Mouse (Mus musculus): ENCODE data around the gene Cactin. TPM values are rescaled to one million over a fixed set of nuclear protein-coding genes. Genes with fewer than 3 reads are reported as not detected.
A peak's percentile ranks its signal among the peaks of the same experiment; 100 is the strongest.

The Cactin gene
- polyA plus RNA-seq, 1 experiment from 2014 or later, result 26.7 TPM

GRCm38 (mm10) chr10:81306837-81307682 is 13.8 kb upstream of the Cactin start:
- 90% methylated on average over 21 of the region's 21 CpGs for WGBS
- Histone ChIP-seq H3K27me3 (ENCODE audit: control insufficient read depth, insufficient read depth, low read length) (no peaks in the 10 kb centered on the region), H3K4me3 (replicated peaks; ENCODE audit: low read length) (no peak overlapping the region), H3K4me1 (ENCODE audit: control insufficient read depth, insufficient read depth, low read length) (peaks cover 22% of the 10 kb centered on the region), H3K9me3 (replicated peaks; ENCODE audit: control insufficient read depth, low read length) (no peaks in the 10 kb centered on the region), H3K27ac (ENCODE audit: low read length) (no peak overlapping the region), H3K9ac (ENCODE audit: low read length) (no peak overlapping the region), H3K36me3 (ENCODE audit: control insufficient read depth, insufficient read depth, low read length) (peaks cover 26% of the 10 kb centered on the region), H3K4me2 (ENCODE audit: low read depth, low read length) (no peak overlapping the region)
- no peak for ATAC-seq (ENCODE audit: insufficient read depth, low FRiP score)

- no peak overlapping the region for H3K4me2 ChIP-seq (ENCODE audit: low read depth, low read length)
- no peaks in the 10 kb centered on the region for H3K27me3 ChIP-seq (ENCODE audit: control insufficient read depth, insufficient read depth, low read length)
- peaks cover 4% of the 10 kb centered on the region; the same call in 1 of the 2 replicates for H3K4me1 ChIP-seq (ENCODE audit: control insufficient read depth, insufficient read depth, low read length)
- no peak overlapping the region for H3K9ac ChIP-seq (ENCODE audit: low read length)
- no peaks in the 10 kb centered on the region for H3K9me3 ChIP-seq (replicated peaks; ENCODE audit: control insufficient read depth, low read length)
- ATAC-seq (ENCODE audit: insufficient read depth, low FRiP score), result no peak
- H3K36me3 ChIP-seq (ENCODE audit: control insufficient read depth, insufficient read depth, low read length), result peaks cover 31% of the 10 kb centered on the region
- WGBS, result 84% methylated on average over 5 of the region's 5 CpGs
- no peak overlapping the region for H3K4me3 ChIP-seq (replicated peaks; ENCODE audit: low read length)
- H3K27ac ChIP-seq (ENCODE audit: low read length), result no peak overlapping the region
Observed at GRCm38 (mm10) chr10:81309571-81309970, 11.3 kb upstream of the Cactin start.

GRCm38 (mm10) chr10:81313581-81313980 is 7.3 kb upstream of the Cactin start:
- Histone ChIP-seq H3K4me1 (ENCODE audit: control insufficient read depth, insufficient read depth, low read length) (peaks cover 18% of the 10 kb centered on the region), H3K36me3 (ENCODE audit: control insufficient read depth, insufficient read depth, low read length) (peaks cover 24% of the 10 kb centered on the region), H3K9me3 (replicated peaks; ENCODE audit: control insufficient read depth, low read length) (no peaks in the 10 kb centered on the region), H3K9ac (ENCODE audit: low read length) (no peak overlapping the region), H3K27ac (ENCODE audit: low read length) (no peak overlapping the region), H3K4me2 (ENCODE audit: low read depth, low read length) (no peak overlapping the region), H3K4me3 (replicated peaks; ENCODE audit: low read length) (no peak overlapping the region), H3K27me3 (ENCODE audit: control insufficient read depth, insufficient read depth, low read length) (no peaks in the 10 kb centered on the region)
- WGBS, result 90% methylated on average over 13 of the region's 13 CpGs
- no peak for ATAC-seq (ENCODE audit: insufficient read depth, low FRiP score)

- ATAC-seq (ENCODE audit: insufficient read depth, low FRiP score), result no peak
- H3K9me3 ChIP-seq (replicated peaks; ENCODE audit: control insufficient read depth, low read length), result no peaks in the 10 kb centered on the region
- H3K4me2 ChIP-seq (ENCODE audit: low read depth, low read length), result no peak overlapping the region
- WGBS, result 78% methylated on average over 7 of the region's 7 CpGs
- H3K27me3 ChIP-seq (ENCODE audit: control insufficient read depth, insufficient read depth, low read length), result no peaks in the 10 kb centered on the region
- peaks cover 22% of the 10 kb centered on the region for H3K4me1 ChIP-seq (ENCODE audit: control insufficient read depth, insufficient read depth, low read length)
- no peak overlapping the region for H3K27ac ChIP-seq (ENCODE audit: low read length)
- H3K4me3 ChIP-seq (replicated peaks; ENCODE audit: low read length), result no peak overlapping the region
- no peak overlapping the region for H3K9ac ChIP-seq (ENCODE audit: low read length)
- H3K36me3 ChIP-seq (ENCODE audit: control insufficient read depth, insufficient read depth, low read length), result peaks cover 17% of the 10 kb centered on the region
Observed at GRCm38 (mm10) chr10:81314201-81314600, 6.7 kb upstream of the Cactin start.

GRCm38 (mm10) chr10:81315587-81315986 is 5.3 kb upstream of the Cactin start:
- no peaks in the 10 kb centered on the region for H3K9me3 ChIP-seq (replicated peaks; ENCODE audit: control insufficient read depth, low read length)
- H3K4me3 ChIP-seq (replicated peaks; ENCODE audit: low read length), result no peak overlapping the region
- no peak for ATAC-seq (ENCODE audit: insufficient read depth, low FRiP score)
- H3K4me2 ChIP-seq (ENCODE audit: low read depth, low read length), result no peak overlapping the region
- H3K9ac ChIP-seq (ENCODE audit: low read length), result no peak overlapping the region
- peaks cover 29% of the 10 kb centered on the region for H3K4me1 ChIP-seq (ENCODE audit: control insufficient read depth, insufficient read depth, low read length)
- H3K27ac ChIP-seq (ENCODE audit: low read length), result no peak overlapping the region
- WGBS, result 90% methylated on average over 16 of the region's 16 CpGs
- H3K27me3 ChIP-seq (ENCODE audit: control insufficient read depth, insufficient read depth, low read length), result no peaks in the 10 kb centered on the region
- peaks cover 14% of the 10 kb centered on the region; the same call in 1 of the 2 replicates for H3K36me3 ChIP-seq (ENCODE audit: control insufficient read depth, insufficient read depth, low read length)

GRCm38 (mm10) chr10:81316338-81317060 is 4.4 kb upstream of the Cactin start:
- H3K9me3 ChIP-seq (replicated peaks; ENCODE audit: control insufficient read depth, low read length), result no peaks in the 10 kb centered on the region
- no peak for ATAC-seq (ENCODE audit: insufficient read depth, low FRiP score)
- 44% methylated on average over 16 of the region's 16 CpGs for WGBS
- no peaks in the 10 kb centered on the region for H3K27me3 ChIP-seq (ENCODE audit: control insufficient read depth, insufficient read depth, low read length)
- H3K4me2 ChIP-seq (ENCODE audit: low read depth, low read length), result peak overlapping the region; percentile 65
- H3K4me3 ChIP-seq (replicated peaks; ENCODE audit: low read length), result peak overlapping the region; percentile 34
- 0 out of 2 replicates have a peak overlapping the region, but pooled peaks have one; percentile 14 for H3K27ac ChIP-seq (ENCODE audit: low read length)
- peaks cover 14% of the 10 kb centered on the region; the same call in 1 of the 2 replicates for H3K36me3 ChIP-seq (ENCODE audit: control insufficient read depth, insufficient read depth, low read length)
- H3K9ac ChIP-seq (ENCODE audit: low read length), result peak overlapping the region; percentile 70
- peaks cover 29% of the 10 kb centered on the region for H3K4me1 ChIP-seq (ENCODE audit: control insufficient read depth, insufficient read depth, low read length)

- peak overlapping the region; percentile 49; the same call in 1 of the 2 replicates for H3K27ac ChIP-seq (ENCODE audit: low read length)
- ATAC-seq (ENCODE audit: insufficient read depth, low FRiP score), result peak; percentile 12; the same call in 1 of the 2 replicates
- no peaks in the 10 kb centered on the region for H3K9me3 ChIP-seq (replicated peaks; ENCODE audit: control insufficient read depth, low read length)
- peaks cover 36% of the 10 kb centered on the region for H3K4me1 ChIP-seq (ENCODE audit: control insufficient read depth, insufficient read depth, low read length)
- peak overlapping the region; percentile 34 for H3K4me3 ChIP-seq (replicated peaks; ENCODE audit: low read length)
- WGBS, result 12% methylated on average over 20 of the region's 20 CpGs
- H3K4me2 ChIP-seq (ENCODE audit: low read depth, low read length), result peak overlapping the region; percentile 65
- H3K27me3 ChIP-seq (ENCODE audit: control insufficient read depth, insufficient read depth, low read length), result no peaks in the 10 kb centered on the region
- H3K9ac ChIP-seq (ENCODE audit: low read length), result peak overlapping the region; percentile 70
- H3K36me3 ChIP-seq (ENCODE audit: control insufficient read depth, insufficient read depth, low read length), result 0 out of 2 replicates have a peak, but pooled peaks cover 15% of the 10 kb centered on the region
Observed at GRCm38 (mm10) chr10:81317273-81317672, 3.6 kb upstream of the Cactin start.

GRCm38 (mm10) chr10:81318589-81319329 is 2.1 kb upstream of the Cactin start:
- 82% methylated on average over 13 of the region's 13 CpGs for WGBS
- Histone ChIP-seq H3K9ac (ENCODE audit: low read length) (peak overlapping the region; percentile 73), H3K27ac (ENCODE audit: low read length) (0 out of 2 replicates have a peak overlapping the region, but pooled peaks have one; percentile 89), H3K36me3 (ENCODE audit: control insufficient read depth, insufficient read depth, low read length) (peaks cover 29% of the 10 kb centered on the region), H3K4me2 (ENCODE audit: low read depth, low read length) (peak overlapping the region; percentile 63; the same call in 1 of the 2 replicates), H3K4me1 (ENCODE audit: control insufficient read depth, insufficient read depth, low read length) (peaks cover 37% of the 10 kb centered on the region), H3K9me3 (replicated peaks; ENCODE audit: control insufficient read depth, low read length) (no peaks in the 10 kb centered on the region), H3K27me3 (ENCODE audit: control insufficient read depth, insufficient read depth, low read length) (no peaks in the 10 kb centered on the region), H3K4me3 (replicated peaks; ENCODE audit: low read length) (no peak overlapping the region)
- ATAC-seq (ENCODE audit: insufficient read depth, low FRiP score), result no peak

All from stomach, embryonic 16.5 days (tissue).